ENCODE assay signal across 26 mouse cellular contexts in genomic region chr11:95255747-95256146, GRCm38 (mm10). TPM values are rescaled to one million over a fixed set of nuclear protein-coding genes. Genes with fewer than 3 reads are reported as not detected.
"Had no signal": no experiment of that assay in that cellular context is flagged by ENCODE, and none has a peak within 500 bp of the region (broad histone marks: within the 10 kb centered on the region; RNA-seq: fewer than 3 reads in every experiment).

No protein-coding gene starts in this region.

- H3K27me3 ChIP-seq: limb, embryonic 13.5 days had no signal

- DNase-seq: kidney, adult 2 months; kidney, postnatal 25 days; layer of hippocampus, adult 9-11 months; liver; liver, embryonic 13.5 days; liver, postnatal 0 days; lung, embryonic 14.5 days; lung, postnatal 14 days; lung, postnatal 4 days; midbrain, embryonic 14.5 days; thymus, adult 18-20 months; thymus, postnatal 14 days; thymus, postnatal 4 days had no signal

- H3K27ac ChIP-seq: kidney, postnatal 0 days; layer of hippocampus, adult 2 months; limb, embryonic 10.5 days; limb, embryonic 13.5 days; liver, embryonic 13.5 days had no signal

- H3K9me3 ChIP-seq: limb, embryonic 10.5 days; limb, embryonic 13.5 days; liver, embryonic 13.5 days had no signal

- H3K4me3 ChIP-seq: layer of hippocampus, adult 2 months; limb, embryonic 10.5 days; limb, embryonic 13.5 days; liver, embryonic 13.5 days had no signal

- ATAC-seq: liver, postnatal 0 days had no signal

- H3K36me3 ChIP-seq: limb, embryonic 10.5 days; limb, embryonic 13.5 days; liver, embryonic 13.5 days had no signal

- H3K4me2 ChIP-seq: limb, embryonic 13.5 days; liver, embryonic 13.5 days; lung, embryonic 14.5 days; midbrain, embryonic 11.5 days had no signal

- H3K9ac ChIP-seq: limb, embryonic 13.5 days; liver, embryonic 13.5 days; liver, postnatal 0 days; lung, embryonic 14.5 days had no signal

RNA-seq across cellular contexts. Expression of gene Tac4, which starts 5.6 kb away (rescaled TPM):
- total RNA-seq: layer of hippocampus, adult 2 months; layer of hippocampus, postnatal 25 days; left cerebral cortex, adult 18-20 months; left cerebral cortex, postnatal 25 days; megakaryocyte progenitor cell, adult 5-6 weeks; megakaryocyte-erythroid progenitor cell, adult 5-6 weeks; midbrain, postnatal 0 days had no signal
- polyA plus RNA-seq: kidney, embryonic 14.5 days; limb, embryonic 10.5 days; liver, embryonic 13.5 days; liver, postnatal 0 days; lung, embryonic 14.5 days; midbrain, embryonic 11.5 days; midbrain, embryonic 14.5 days; midbrain, postnatal 0 days; stomach, embryonic 14.5 days had no signal
